Mouse (Mus musculus) limb, embryonic 14.5 days (tissue): ENCODE data around the gene Tedc1. TPM values are rescaled to one million over a fixed set of nuclear protein-coding genes. Genes with fewer than 3 reads are reported as not detected.

Source experiments
- ATAC-seq: fragments of 200-750 bp; cut with Nextera tagmentation; 2 replicates; pipeline ENCODE4 v1.8.0; 2017; ENCODE audit warnings: low read depth, moderate number of reproducible peaks, moderate TSS enrichment; ENCODE audit not compliant: low FRiP score
- DNase-seq: peaks from one replicate; pipeline ENCODE4 v3.0.0-alpha.2; 2015; ENCODE audit warnings: low spot score
- H3K27ac ChIP-seq: fragments of 300-500 bp; sonication (generic); replicated peaks from 2 replicates; pipeline ENCODE4 v1.5.1; 2014; ENCODE audit warnings: low read depth, mild to moderate bottlenecking, low read length, moderate library complexity, mixed read lengths
- H3K27me3 ChIP-seq: fragments of 300-500 bp; sonication (generic); 2 replicates; pipeline ENCODE4 v1.6.1; 2014; ENCODE audit warnings: low read length, mixed read lengths; ENCODE audit not compliant: control insufficient read depth, insufficient read depth
- H3K36me3 ChIP-seq: fragments of 300-500 bp; sonication (generic); 2 replicates; pipeline ENCODE4 v1.6.1; 2014; ENCODE audit warnings: mild to moderate bottlenecking, low read length, moderate library complexity, mixed read lengths; ENCODE audit not compliant: control insufficient read depth, insufficient read depth
- H3K4me1 ChIP-seq: fragments of 300-500 bp; sonication (generic); 2 replicates; pipeline ENCODE4 v1.6.1; 2014; ENCODE audit warnings: antibody characterized with exemption, low read length, mixed read lengths; ENCODE audit not compliant: control insufficient read depth, insufficient read depth
- H3K4me2 ChIP-seq: fragments of 300-500 bp; sonication (generic); replicated peaks from 2 replicates; pipeline ENCODE4 v1.6.1; 2014; ENCODE audit warnings: low read depth, mild to moderate bottlenecking, low read length, moderate library complexity; ENCODE audit not compliant: severe bottlenecking
- H3K4me3 ChIP-seq: fragments of 300-500 bp; sonication (generic); replicated peaks from 2 replicates; pipeline ENCODE4 v1.5.1; 2014; ENCODE audit warnings: low read length
- H3K9ac ChIP-seq: fragments of 300-500 bp; sonication (generic); 2 replicates; pipeline ENCODE4 v1.6.1; 2014; ENCODE audit warnings: mild to moderate bottlenecking, low read depth, low read length, moderate library complexity; ENCODE audit not compliant: severe bottlenecking
- H3K9me3 ChIP-seq: fragments of 300-500 bp; sonication (generic); 2 replicates; pipeline ENCODE4 v1.6.1; 2016; ENCODE audit warnings: low read length; ENCODE audit not compliant: control insufficient read depth
- POLR2A ChIP-seq: fragments of 200-500 bp; IDR thresholded peaks from 2 replicates; pipeline ENCODE4 v1.8.0; 2012; ENCODE audit warnings: inconsistent platforms, mild to moderate bottlenecking, moderate library complexity, borderline replicate concordance; ENCODE audit not compliant: insufficient read depth, insufficient read length; ENCODE audit errors: extremely low read depth
- WGBS: fragments of 180-500 bp; shearing (Covaris S2); extraction: QIAGEN DNeasy Blood & Tissue Kit; methylation state at CpG from one replicate; pipeline ENCODE4 v1.1.7; 2014; 5-methylcytosine and 5-hydroxymethylcytosine counted together
- polyA plus RNA-seq, 2 experiments: library from polyadenylated mRNA; depleted of rRNA in 1 of 2; stranded (reverse) in 1 of 2; unstranded in 1 of 2; fragments of >200 nt; fragmentation: Nextera tagmentation in 1 of 2; extraction: Ambion mirVana in 1 of 2; gene quantifications; 2 replicates each; pipeline versions ENCODE4 v1.2.1 to v1.2.3; 2012 to 2014

Tedc1 gene
- polyA plus RNA-seq, 2 experiments: 19.5 to 30.8 TPM

GRCm38 (mm10) chr12:113214072-113214808 lies 58.0 kb downstream of the Tedc1 start:
- H3K4me3 ChIP-seq: no peak overlapping the region
- no peak for TF ChIP-seq POLR2A
- WGBS: 83% methylated on average over 25 of the region's 25 CpGs
- H3K36me3 ChIP-seq: no peaks in the 10 kb centered on the region
- ATAC-seq (no peak), DNase-seq (no peak)
- H3K27ac ChIP-seq: no peak overlapping the region
- H3K9ac ChIP-seq: no peak overlapping the region
- H3K27me3 ChIP-seq: no peaks in the 10 kb centered on the region
- no peaks in the 10 kb centered on the region for H3K4me1 ChIP-seq
- no peak overlapping the region for H3K4me2 ChIP-seq
- H3K9me3 ChIP-seq: no peaks in the 10 kb centered on the region

- WGBS: 82% methylated on average over 16 of the region's 16 CpGs
- Histone ChIP-seq H3K27me3 (no peaks in the 10 kb centered on the region), H3K27ac (no peak overlapping the region), H3K9me3 (no peaks in the 10 kb centered on the region), H3K9ac (no peak overlapping the region), H3K4me3 (no peak overlapping the region), H3K36me3 (no peaks in the 10 kb centered on the region), H3K4me1 (no peaks in the 10 kb centered on the region), H3K4me2 (no peak overlapping the region)
- no peak for TF ChIP-seq POLR2A
- ATAC-seq (no peak), DNase-seq (no peak)
Observed at GRCm38 (mm10) chr12:113214972-113215666, 58.9 kb downstream of the Tedc1 start.

Other genes starting within 250 kb of the Tedc1 start
- 45.8 and 48.4 TPM in 2 replicates for gene Jag2, start 226.6 kb upstream of the Tedc1 start, polyA plus RNA-seq (2012; rRNA removed)
- 12.5 and 14.3 TPM in 2 replicates for gene Jag2, start 226.6 kb upstream of the Tedc1 start, polyA plus RNA-seq (2014; fragmentation: Nextera tagmentation; extraction: Ambion mirVana)
- 50.4 and 54.4 TPM in 2 replicates for gene Nudt14, start 214.3 kb upstream of the Tedc1 start, polyA plus RNA-seq (2012; rRNA removed)
- gene Nudt14, start 214.3 kb upstream of the Tedc1 start, polyA plus RNA-seq (2014; fragmentation: Nextera tagmentation; extraction: Ambion mirVana): 78.4 and 96.0 TPM in 2 replicates
- 31.0 and 52.7 TPM in 2 replicates for gene Btbd6, start 179.9 kb upstream of the Tedc1 start, polyA plus RNA-seq (2012; rRNA removed)
- 27.3 and 27.4 TPM in 2 replicates for gene Btbd6, start 179.9 kb upstream of the Tedc1 start, polyA plus RNA-seq (2014; fragmentation: Nextera tagmentation; extraction: Ambion mirVana)
- gene Brf1, start 155.7 kb upstream of the Tedc1 start, polyA plus RNA-seq (2012; rRNA removed): 82.5 and 97.4 TPM in 2 replicates
- 60.9 and 66.2 TPM in 2 replicates for gene Brf1, start 155.7 kb upstream of the Tedc1 start, polyA plus RNA-seq (2014; fragmentation: Nextera tagmentation; extraction: Ambion mirVana)
- gene Pacs2, start 141.9 kb upstream of the Tedc1 start, polyA plus RNA-seq (2012; rRNA removed): 55.0 and 62.3 TPM in 2 replicates
- 16.3 and 16.5 TPM in 2 replicates for gene Pacs2, start 141.9 kb upstream of the Tedc1 start, polyA plus RNA-seq (2014; fragmentation: Nextera tagmentation; extraction: Ambion mirVana)
- gene Tex22, start 81.9 kb upstream of the Tedc1 start, polyA plus RNA-seq (2012; rRNA removed): 0.13 and 0.28 TPM in 2 replicates
- not detected in 2 replicates for gene Tex22, start 81.9 kb upstream of the Tedc1 start, polyA plus RNA-seq (2014; fragmentation: Nextera tagmentation; extraction: Ambion mirVana)
- gene Mta1, start 58.1 kb upstream of the Tedc1 start, polyA plus RNA-seq (2012; rRNA removed): 126 and 161 TPM in 2 replicates
- 21.1 and 25.0 TPM in 2 replicates for gene Mta1, start 58.1 kb upstream of the Tedc1 start, polyA plus RNA-seq (2014; fragmentation: Nextera tagmentation; extraction: Ambion mirVana)
- 91.4 and 102 TPM in 2 replicates for gene Crip2, start 16.2 kb upstream of the Tedc1 start, polyA plus RNA-seq (2012; rRNA removed)
- gene Crip2, start 16.2 kb upstream of the Tedc1 start, polyA plus RNA-seq (2014; fragmentation: Nextera tagmentation; extraction: Ambion mirVana): 89.9 and 99.1 TPM in 2 replicates
- 387 and 403 TPM in 2 replicates for gene Crip1, start 10.1 kb upstream of the Tedc1 start, polyA plus RNA-seq (2012; rRNA removed)
- gene Crip1, start 10.1 kb upstream of the Tedc1 start, polyA plus RNA-seq (2014; fragmentation: Nextera tagmentation; extraction: Ambion mirVana): 344 and 469 TPM in 2 replicates
- gene Tmem121, start 29.5 kb downstream of the Tedc1 start, polyA plus RNA-seq (2012; rRNA removed): 29.6 and 43.4 TPM in 2 replicates
- gene Tmem121, start 29.5 kb downstream of the Tedc1 start, polyA plus RNA-seq (2014; fragmentation: Nextera tagmentation; extraction: Ambion mirVana): 10.1 and 12.3 TPM in 2 replicates